Mouse (Mus musculus) kidney, postnatal 0 days (tissue): ENCODE measurements around the gene Fxyd6. TPM values are rescaled to one million over a fixed set of nuclear protein-coding genes. Genes with fewer than 3 reads are reported as not detected.
A peak's percentile ranks its signal among the peaks of the same experiment; 100 is the strongest.

Source experiments
- ATAC-seq: fragments of 200-750 bp; cut with Nextera tagmentation; replicated peaks from 2 replicates; pipeline ENCODE4 v1.8.0; 2017; ENCODE audit warnings: low read depth, moderate number of reproducible peaks, moderate TSS enrichment, moderate library complexity; ENCODE audit not compliant: low FRiP score
- DNase-seq: peaks from one replicate; pipeline ENCODE4 v3.0.0-alpha.2; 2016; ENCODE audit warnings: low spot score
- H3K27ac ChIP-seq: fragments of 300-500 bp; sonication (generic); 2 replicates; pipeline ENCODE4 v1.5.1; 2014; ENCODE audit warnings: mild to moderate bottlenecking
- H3K27me3 ChIP-seq: fragments of 300-500 bp; sonication (generic); 2 replicates; pipeline ENCODE4 v1.6.1; 2014; ENCODE audit warnings: low read length, mixed read lengths; ENCODE audit not compliant: insufficient read depth
- H3K36me3 ChIP-seq: fragments of 300-500 bp; sonication (generic); 2 replicates; pipeline ENCODE4 v1.6.1; 2014; ENCODE audit warnings: low read length, mixed read lengths; ENCODE audit not compliant: insufficient read depth
- H3K4me1 ChIP-seq: fragments of 300-500 bp; sonication (generic); replicated peaks from 2 replicates; pipeline ENCODE4 v1.6.1; 2014; ENCODE audit warnings: antibody characterized with exemption, low read length, mixed read lengths; ENCODE audit not compliant: insufficient read depth
- H3K4me2 ChIP-seq: fragments of 300-500 bp; sonication (generic); 2 replicates; pipeline ENCODE4 v1.6.1; 2014; ENCODE audit warnings: mild to moderate bottlenecking, low read length, moderate library complexity, mixed read lengths
- H3K4me3 ChIP-seq: fragments of 300-500 bp; sonication (generic); replicated peaks from 2 replicates; pipeline ENCODE4 v1.5.1; 2014; ENCODE audit warnings: low read depth, low read length
- H3K9ac ChIP-seq: fragments of 300-500 bp; sonication (generic); 2 replicates; pipeline ENCODE4 v1.6.1; 2014; ENCODE audit warnings: low read depth, low read length
- H3K9me3 ChIP-seq: fragments of 300-500 bp; sonication (generic); replicated peaks from 2 replicates; pipeline ENCODE4 v1.6.1; 2016; ENCODE audit warnings: low read length, inconsistent platforms, mixed read lengths
- CTCF ChIP-seq: IDR thresholded peaks from 2 replicates; pipeline ENCODE4 v1.5.1; 2016; ENCODE audit warnings: antibody characterized with exemption, low read depth, mild to moderate bottlenecking, moderate library complexity
- WGBS: fragments of 180-500 bp; shearing (Covaris S2); extraction: QIAGEN DNeasy Blood & Tissue Kit; methylation state at CpG from one replicate; pipeline ENCODE4 v1.1.7; 2014; 5-methylcytosine and 5-hydroxymethylcytosine counted together
- polyA plus RNA-seq: library from polyadenylated mRNA; unstranded; fragments of >200 nt; fragmentation: Nextera tagmentation; extraction: Ambion mirVana; gene quantifications from 2 replicates; pipeline ENCODE4 v1.2.1, GENCODE M21; 2015

Fxyd6 gene
- polyA plus RNA-seq, 1 experiment from 2014 or later, result 141 TPM

DNA sequence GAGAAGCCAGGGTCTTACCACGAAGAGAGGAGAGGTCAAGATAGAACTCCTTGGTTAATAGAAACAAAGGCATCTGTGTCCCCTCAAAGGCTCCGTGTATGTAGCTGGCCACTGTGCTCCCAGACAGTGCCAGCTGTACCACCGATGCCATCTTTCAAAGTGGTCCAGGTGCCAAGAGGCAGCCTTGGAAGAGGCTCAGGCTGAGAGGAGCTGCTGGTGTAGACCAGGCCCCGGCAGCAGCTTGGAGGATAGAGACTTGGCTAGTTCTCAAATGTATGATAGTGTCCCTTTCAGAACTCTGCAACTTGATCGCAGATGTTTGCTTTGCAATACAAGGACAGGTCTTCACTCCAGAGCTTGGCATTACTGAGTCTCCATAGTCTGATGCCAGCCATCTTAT is 12.4 kb downstream of the Fxyd6 start:
- Histone ChIP-seq H3K9me3 (no peaks in the 10 kb centered on the region), H3K27me3 (no peaks in the 10 kb centered on the region), H3K9ac (no peak overlapping the region), H3K36me3 (no peaks in the 10 kb centered on the region), H3K4me2 (no peak overlapping the region), H3K4me1 (0 out of 2 replicates have a peak, but pooled peaks cover 10% of the 10 kb centered on the region), H3K4me3 (no peak overlapping the region), H3K27ac (no peak overlapping the region)
- ATAC-seq (no peak), DNase-seq (no peak)
- 66% methylated on average over 5 of the region's 5 CpGs for WGBS
- no peak for TF ChIP-seq CTCF

GRCm38 (mm10) chr9:45382834-45383233 is 12.8 kb downstream of the Fxyd6 start:
- H3K4me2 ChIP-seq, result no peak overlapping the region
- no peak overlapping the region for H3K9ac ChIP-seq
- H3K27me3 ChIP-seq, result no peaks in the 10 kb centered on the region
- WGBS, result 87% methylated on average over 5 of the region's 5 CpGs
- H3K27ac ChIP-seq, result no peak overlapping the region
- TF ChIP-seq CTCF, result no peak
- ATAC-seq (no peak), DNase-seq (no peak)
- H3K4me3 ChIP-seq, result no peak overlapping the region
- H3K4me1 ChIP-seq, result 0 out of 2 replicates have a peak, but pooled peaks cover 10% of the 10 kb centered on the region
- H3K36me3 ChIP-seq, result no peaks in the 10 kb centered on the region
- H3K9me3 ChIP-seq, result no peaks in the 10 kb centered on the region

DNA sequence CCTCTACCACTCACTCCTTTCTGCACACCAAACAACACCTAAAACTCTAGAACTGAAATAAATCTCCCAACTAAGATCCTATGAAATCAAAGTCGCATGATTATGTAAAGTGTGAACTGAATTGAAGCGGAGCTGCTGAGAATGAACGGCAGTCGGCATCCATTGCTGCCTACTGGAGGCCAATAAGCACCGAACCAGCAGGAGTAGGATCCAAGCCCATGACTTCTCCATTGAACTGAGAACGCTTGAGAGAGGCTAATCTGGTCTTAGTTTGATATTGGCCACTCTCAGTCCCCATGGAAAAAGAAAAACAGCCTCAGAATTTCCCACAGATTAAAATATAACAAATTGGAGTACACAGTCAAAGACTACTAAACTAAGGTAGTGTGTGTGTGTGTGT is 13.9 kb downstream of the Fxyd6 start:
- H3K9me3 ChIP-seq, result no peaks in the 10 kb centered on the region
- ATAC-seq (no peak), DNase-seq (no peak)
- H3K27me3 ChIP-seq, result no peaks in the 10 kb centered on the region
- 90% methylated on average over 6 of the region's 6 CpGs for whole genome bisulfite sequencing
- H3K4me3 ChIP-seq, result no peak overlapping the region
- no peak overlapping the region for H3K4me2 ChIP-seq
- 0 out of 2 replicates have a peak, but pooled peaks cover 6% of the 10 kb centered on the region for H3K4me1 ChIP-seq
- no peak overlapping the region for H3K9ac ChIP-seq
- no peaks in the 10 kb centered on the region for H3K36me3 ChIP-seq
- no peak overlapping the region for H3K27ac ChIP-seq
- TF ChIP-seq CTCF, result no peak

- no peaks in the 10 kb centered on the region for H3K4me1 ChIP-seq
- H3K36me3 ChIP-seq, result no peaks in the 10 kb centered on the region
- no peak for DNase-seq
Measured at GRCm38 (mm10) chr9:45386698-45387097, 16.7 kb downstream of the Fxyd6 start.

DNA sequence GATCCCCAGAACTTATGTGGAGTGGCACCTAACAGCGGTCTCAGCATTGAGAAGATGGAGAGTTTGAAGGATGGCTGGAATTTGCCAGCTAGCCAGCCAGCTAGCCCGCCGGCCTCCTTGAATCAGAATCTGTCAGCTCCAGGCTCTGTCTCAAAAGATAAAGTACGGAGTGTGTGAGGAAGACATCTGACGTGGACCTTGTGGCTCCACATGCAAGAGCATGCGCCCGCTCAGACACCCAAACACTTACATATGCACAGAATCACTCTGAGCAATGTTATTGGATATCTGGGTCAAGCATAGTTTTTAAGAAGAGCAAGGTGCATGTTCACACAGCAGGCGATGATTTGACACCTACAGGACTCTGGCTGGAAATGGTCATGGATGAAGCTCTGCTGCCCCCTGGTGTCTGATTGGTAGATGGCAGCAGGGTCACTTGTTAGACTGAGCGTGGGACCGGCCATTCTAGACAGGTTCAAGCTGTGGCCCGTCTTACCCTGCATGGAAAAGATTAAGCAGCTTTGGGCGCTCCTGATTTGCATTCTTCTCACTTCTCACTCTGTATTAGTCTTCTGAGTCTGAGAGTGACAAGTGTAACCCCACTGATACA is 18.5 kb downstream of the Fxyd6 start:
- peak; percentile 99 for TF ChIP-seq CTCF

More at GRCm38 (mm10) chr9:45386698-45387097, 16.7 kb downstream of the Fxyd6 start:
- H3K27ac ChIP-seq, result no peak overlapping the region
- no peak overlapping the region for H3K9ac ChIP-seq
- no peak for ATAC-seq
- no peaks in the 10 kb centered on the region for H3K27me3 ChIP-seq
- no peak overlapping the region for H3K4me2 ChIP-seq
- WGBS, result 78% methylated on average over 5 of the region's 5 CpGs
- H3K9me3 ChIP-seq, result no peaks in the 10 kb centered on the region
- 0 out of 2 replicates have a peak, but pooled peaks have one; percentile 25 for TF ChIP-seq CTCF
- no peak overlapping the region for H3K4me3 ChIP-seq

GRCm38 (mm10) chr9:45389596-45389995 is 19.6 kb downstream of the Fxyd6 start:
- ATAC-seq (0 out of 2 replicates have a peak, but pooled peaks have one; percentile 14), DNase-seq (no peak)
- no peaks in the 10 kb centered on the region for H3K9me3 ChIP-seq
- no peak overlapping the region for H3K4me3 ChIP-seq
- TF ChIP-seq CTCF, result no peak
- H3K36me3 ChIP-seq, result no peaks in the 10 kb centered on the region
- no peak overlapping the region for H3K27ac ChIP-seq
- no peak overlapping the region for H3K4me2 ChIP-seq
- 87% methylated on average over 8 of the region's 8 CpGs for WGBS
- H3K9ac ChIP-seq, result no peak overlapping the region
- no peaks in the 10 kb centered on the region for H3K4me1 ChIP-seq
- no peaks in the 10 kb centered on the region for H3K27me3 ChIP-seq

More for the DNA sequence above, 18.5 kb downstream of the Fxyd6 start:
- Histone ChIP-seq H3K27ac (no peak overlapping the region), H3K9me3 (no peaks in the 10 kb centered on the region), H3K4me2 (no peak overlapping the region), H3K4me3 (no peak overlapping the region), H3K4me1 (no peaks in the 10 kb centered on the region), H3K27me3 (no peaks in the 10 kb centered on the region), H3K36me3 (no peaks in the 10 kb centered on the region), H3K9ac (no peak overlapping the region)
- DNase-seq (peak; percentile 91), ATAC-seq (peak; percentile 77)
- WGBS, result 42% methylated on average over 12 of the region's 12 CpGs

GRCm38 (mm10) chr9:45391299-45391698 is 21.3 kb downstream of the Fxyd6 start:
- Histone ChIP-seq H3K4me2 (no peak overlapping the region), H3K36me3 (no peaks in the 10 kb centered on the region), H3K9me3 (no peaks in the 10 kb centered on the region), H3K4me3 (no peak overlapping the region), H3K4me1 (no peaks in the 10 kb centered on the region), H3K27me3 (no peaks in the 10 kb centered on the region), H3K9ac (no peak overlapping the region), H3K27ac (no peak overlapping the region)
- ATAC-seq (no peak), DNase-seq (no peak)
- TF ChIP-seq CTCF, result no peak
- 68% methylated on average over 7 of the region's 7 CpGs for WGBS
